Mouse (Mus musculus) testis, postnatal 10 days (tissue): ENCODE measurements around the gene Sall2.
"Not testable (repeated sequence)": the region's sequence is repeated elsewhere in the genome, so short reads cannot be mapped to it uniquely, and the experiment has no call there.

Experiments
- DNase-seq: peaks from one replicate; pipeline ENCODE4 v3.0.0; 2021; ENCODE audit warnings: low spot score

Sall2 gene

GRCm38 (mm10) chr14:52303517-52303916 lies 25.0 kb downstream of the Sall2 start:
- DNase-seq, result not testable (repeated sequence)

- no peak for DNase-seq
Measured at GRCm38 (mm10) chr14:52295558-52296264, 32.9 kb downstream of the Sall2 start.

GRCm38 (mm10) chr14:52284191-52284590 lies 44.4 kb downstream of the Sall2 start:
- no peak for DNase-seq

GRCm38 (mm10) chr14:52283629-52284028 lies 44.9 kb downstream of the Sall2 start:
- no peak for DNase-seq

- DNase-seq, result no peak
Measured at GRCm38 (mm10) chr14:52279747-52280120, 48.8 kb downstream of the Sall2 start.

GRCm38 (mm10) chr14:52278932-52279746 lies 49.4 kb downstream of the Sall2 start, which contains the start of the genes Tox4 and Rab2b:
Tox4 (plus strand) TSS chr14:52279146.
Rab2b (minus strand) TSS chr14:52279545.
- peak; percentile 97 for DNase-seq

GRCm38 (mm10) chr14:52277210-52277609 lies 51.4 kb downstream of the Sall2 start:
- no peak for DNase-seq

- DNase-seq, result no peak
Measured at GRCm38 (mm10) chr14:52272781-52273180, 55.8 kb downstream of the Sall2 start.
